Mouse (Mus musculus): ENCODE measurements around the gene Nkx2-1.

DNA sequence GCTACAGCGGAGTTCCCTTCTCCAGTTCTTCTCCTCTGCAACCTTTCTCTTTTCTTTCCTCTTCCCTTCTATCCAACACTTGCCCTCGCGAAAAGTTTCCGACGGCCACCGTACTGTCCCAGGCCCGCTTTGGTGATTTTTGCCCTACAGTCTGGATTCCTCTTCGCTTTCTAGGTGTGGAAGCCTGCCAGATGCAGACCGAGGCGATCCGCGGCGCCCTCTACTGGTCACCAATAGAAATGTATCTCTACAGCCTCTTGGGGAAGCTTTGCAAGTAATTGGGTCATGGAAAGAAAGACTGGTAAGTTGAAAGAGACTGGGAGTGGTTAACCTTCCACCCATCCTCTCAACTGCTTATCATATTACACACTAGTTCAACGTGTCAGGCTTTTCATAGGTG is 4.4 kb upstream of the Nkx2-1 start:
- TF ChIP-seq CTCF (IDR thresholded peaks at IDR 0.05) (peak; percentile 83), POLR2A (IDR thresholded peaks at IDR 0.05; ENCODE audit: insufficient read depth, low read depth, low read length) (no peak), EP300 (IDR thresholded peaks at IDR 0.05; ENCODE audit: insufficient read depth, low read depth, low read length) (no peak)

Data from heart, adult 2 months (tissue).